Mouse (Mus musculus): ENCODE results near the gene Tmem248. TPM values are rescaled to one million over a fixed set of nuclear protein-coding genes. Genes with fewer than 3 reads are reported as not detected.

Gene Tmem248
- 16.6 and 20.0 TPM in 2 replicates for polyA plus RNA-seq (2012; rRNA removed)

GRCm38 (mm10) chr5:130216781-130217180 lies at the start of gene Tmem248:
TSS of gene Tmem248 (plus strand) at chr5:130217081.

GRCm38 (mm10) chr5:130171423-130171954 lies 45.4 kb upstream of the Tmem248 start, which contains the start of gene Rabgef1:
TSS of gene Rabgef1 (plus strand) at chr5:130171798.

GRCm38 (mm10) chr5:130255017-130255720 lies 38.3 kb downstream of the Tmem248 start, which contains the start of the genes Sbds and Tyw1:
TSS of gene Sbds (minus strand) at chr5:130255530.
TSS of gene Tyw1 (plus strand) at chr5:130255619.

Other genes starting within 250 kb of the Tmem248 start
- gene Gusb, start 214.0 kb upstream of the Tmem248 start, polyA plus RNA-seq (2012; rRNA removed) = 9.3 and 9.4 TPM in 2 replicates
- gene Asl, start 187.8 kb upstream of the Tmem248 start, polyA plus RNA-seq (2012; rRNA removed) = 11.9 and 15.0 TPM in 2 replicates
- 2.5 and 2.9 TPM in 2 replicates for gene Crcp, start 187.8 kb upstream of the Tmem248 start, polyA plus RNA-seq (2012; rRNA removed)
- 6.8 and 7.0 TPM in 2 replicates for gene Tpst1, start 143.8 kb upstream of the Tmem248 start, polyA plus RNA-seq (2012; rRNA removed)
- gene Kctd7, start 72.2 kb upstream of the Tmem248 start, polyA plus RNA-seq (2012; rRNA removed) = 1.4 and 2.8 TPM in 2 replicates
- gene Rabgef1, start 45.3 kb upstream of the Tmem248 start, polyA plus RNA-seq (2012; rRNA removed) = 13.9 and 14.9 TPM in 2 replicates
- 12.9 and 15.0 TPM in 2 replicates for gene Sbds, start 38.4 kb downstream of the Tmem248 start, polyA plus RNA-seq (2012; rRNA removed)
- 2.2 and 2.7 TPM in 2 replicates for gene Tyw1, start 38.5 kb downstream of the Tmem248 start, polyA plus RNA-seq (2012; rRNA removed)
- 0.01 and 0.13 TPM in 2 replicates for gene Caln1, start 152.4 kb downstream of the Tmem248 start, polyA plus RNA-seq (2012; rRNA removed)
- not detected in 2 replicates for gene A330070K13Rik, start 167.6 kb downstream of the Tmem248 start, polyA plus RNA-seq (2012; rRNA removed)

All from stomach, adult 2 months (tissue).